Mouse (Mus musculus): ENCODE measurements around the gene Vps29. TPM values are rescaled to one million over a fixed set of nuclear protein-coding genes. Genes with fewer than 3 reads are reported as not detected.

Gene Vps29
- polyA plus RNA-seq, 2 experiments from 2014 or later = 193 to 203 TPM

GRCm38 (mm10) chr5:122336554-122337294 is 17.4 kb upstream of the Vps29 start:
- ATAC-seq = no peak

GRCm38 (mm10) chr5:122342874-122343273 is 11.3 kb upstream of the Vps29 start:
- no peak for ATAC-seq

GRCm38 (mm10) chr5:122343768-122344167 is 10.4 kb upstream of the Vps29 start:
- ATAC-seq = no peak

- peak; percentile 80 for ATAC-seq
These were observed 9.9 kb upstream of the Vps29 start for GRCm38 (mm10) chr5:122344260-122344659.

GRCm38 (mm10) chr5:122345777-122346176 is 8.4 kb upstream of the Vps29 start:
- ATAC-seq = no peak

GRCm38 (mm10) chr5:122354492-122355067 is 411 bp downstream of the Vps29 start:
- ATAC-seq = no peak

GRCm38 (mm10) chr5:122371591-122372191 is 17.5 kb downstream of the Vps29 start, which contains the start of gene Gpn3:
Gpn3 (plus strand) TSS chr5:122371876.
- peak; percentile 44 for ATAC-seq

GRCm38 (mm10) chr5:122372192-122372769 is 18.1 kb downstream of the Vps29 start, which contains the start of gene Fam216a:
Fam216a (minus strand) TSS chr5:122372364.
- peak; percentile 87 for ATAC-seq

- no peak for ATAC-seq
These were observed 18.7 kb downstream of the Vps29 start for GRCm38 (mm10) chr5:122372878-122373277.

- no peak for ATAC-seq
These were observed 23.1 kb downstream of the Vps29 start for GRCm38 (mm10) chr5:122377101-122377833.

GRCm38 (mm10) chr5:122378171-122378570 is 24.0 kb downstream of the Vps29 start:
- no peak for ATAC-seq

GRCm38 (mm10) chr5:122379374-122380155 is 25.4 kb downstream of the Vps29 start:
- peak; percentile 91 for ATAC-seq

GRCm38 (mm10) chr5:122390006-122390405 is 35.8 kb downstream of the Vps29 start:
- ATAC-seq = no peak

- no peak for ATAC-seq
These were observed 36.5 kb downstream of the Vps29 start for GRCm38 (mm10) chr5:122390671-122391070.

- no peak for ATAC-seq
These were observed 37.1 kb downstream of the Vps29 start for GRCm38 (mm10) chr5:122391178-122391785.

- ATAC-seq = peak; percentile 90
These were observed 37.6 kb downstream of the Vps29 start, which contains the start of gene Arpc3 for GRCm38 (mm10) chr5:122391786-122392180. Arpc3 (plus strand) TSS chr5:122391878.

GRCm38 (mm10) chr5:122392227-122393004 is 38.2 kb downstream of the Vps29 start:
- peak; percentile 27 for ATAC-seq

GRCm38 (mm10) chr5:122393887-122394286 is 39.7 kb downstream of the Vps29 start:
- peak; percentile 51 for ATAC-seq

- no peak for ATAC-seq
These were observed 42.6 kb downstream of the Vps29 start for GRCm38 (mm10) chr5:122396791-122397190.

GRCm38 (mm10) chr5:122397495-122397894 is 43.3 kb downstream of the Vps29 start:
- ATAC-seq = no peak
